Mouse (Mus musculus): ENCODE results near the gene Myo1e. TPM values are rescaled to one million over a fixed set of nuclear protein-coding genes. Genes with fewer than 3 reads are reported as not detected.

Myo1e gene
- polyA plus RNA-seq, 1 experiment from 2014 or later: 10.5 TPM

DNA sequence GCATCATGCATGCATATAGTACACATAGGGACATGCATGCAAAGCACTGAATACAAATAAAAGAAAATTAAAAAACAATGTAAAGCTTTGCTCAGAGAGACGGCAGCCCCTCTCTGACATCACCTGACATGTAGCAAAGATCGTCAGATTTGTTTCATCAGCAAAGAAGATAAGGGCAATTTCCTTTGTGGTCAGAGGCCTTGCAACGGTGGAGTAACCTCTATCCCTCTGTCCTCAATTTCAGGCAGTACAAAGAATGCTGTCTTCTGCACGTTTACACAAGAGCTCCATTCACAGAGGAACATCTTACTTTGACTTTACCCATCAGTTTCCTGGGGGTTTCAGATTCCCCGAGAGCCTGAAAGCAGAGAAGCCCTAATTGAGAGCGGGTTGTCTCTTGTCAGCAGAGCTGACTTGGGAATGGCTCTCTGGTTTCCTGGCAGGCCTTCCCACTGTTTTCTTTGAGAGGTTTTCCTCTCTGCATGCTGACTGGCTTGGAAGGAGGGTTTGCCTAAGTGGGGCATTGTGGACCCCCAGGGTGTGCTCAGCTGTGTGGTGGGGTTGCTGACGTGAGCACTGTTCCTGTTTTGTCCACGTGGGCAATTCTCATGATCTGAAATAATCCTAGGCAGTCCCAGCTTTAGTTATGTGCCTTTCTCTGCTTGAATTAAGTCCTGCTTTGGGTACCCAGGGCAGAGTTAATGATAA, 144.6 kb downstream of the Myo1e start:
- Histone ChIP-seq H3K4me3 (ENCODE audit: low read depth, low read length) (no peak overlapping the region), H3K4me2 (ENCODE audit: low read depth, low read length, severe bottlenecking) (no peak overlapping the region), H3K4me1 (replicated peaks; ENCODE audit: control insufficient read depth, insufficient read depth, low read length) (no peaks in the 10 kb centered on the region), H3K27me3 (ENCODE audit: control insufficient read depth, insufficient read depth, low read length) (no peaks in the 10 kb centered on the region), H3K27ac (ENCODE audit: low read depth, low read length) (no peak overlapping the region), H3K36me3 (ENCODE audit: control insufficient read depth, insufficient read depth, low read length) (no peaks in the 10 kb centered on the region), H3K9me3 (ENCODE audit: control insufficient read depth, low read length) (no peaks in the 10 kb centered on the region), H3K9ac (ENCODE audit: low read length) (no peak overlapping the region)
- ATAC-seq (replicated peaks; ENCODE audit: low FRiP score) (no peak), DNase-seq (ENCODE audit: low spot score) (no peak)
- WGBS: 49% methylated on average over 8 of the region's 8 CpGs

DNA sequence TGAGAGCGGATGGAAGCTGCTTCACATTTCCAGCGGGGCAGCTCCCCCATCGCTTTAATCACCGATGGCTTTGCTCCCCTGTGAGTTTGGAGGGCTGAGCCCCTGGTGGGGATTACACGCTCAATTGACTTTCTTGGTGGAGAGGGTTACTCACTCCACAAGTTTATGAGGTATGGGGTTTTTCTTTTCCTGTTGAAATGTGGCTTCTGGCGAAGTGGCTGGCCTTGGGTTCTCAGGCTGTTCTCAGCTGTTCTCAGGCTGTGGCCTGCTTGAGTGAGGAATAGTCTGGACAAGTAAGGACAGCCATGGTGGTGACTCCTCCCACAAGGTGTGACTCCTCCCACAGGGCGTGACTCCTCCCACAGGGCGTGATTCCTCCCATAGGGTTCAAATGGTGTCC, 149.1 kb downstream of the Myo1e start:
- Histone ChIP-seq H3K36me3 (ENCODE audit: control insufficient read depth, insufficient read depth, low read length) (no peaks in the 10 kb centered on the region), H3K4me3 (ENCODE audit: low read depth, low read length) (no peak overlapping the region)

DNA sequence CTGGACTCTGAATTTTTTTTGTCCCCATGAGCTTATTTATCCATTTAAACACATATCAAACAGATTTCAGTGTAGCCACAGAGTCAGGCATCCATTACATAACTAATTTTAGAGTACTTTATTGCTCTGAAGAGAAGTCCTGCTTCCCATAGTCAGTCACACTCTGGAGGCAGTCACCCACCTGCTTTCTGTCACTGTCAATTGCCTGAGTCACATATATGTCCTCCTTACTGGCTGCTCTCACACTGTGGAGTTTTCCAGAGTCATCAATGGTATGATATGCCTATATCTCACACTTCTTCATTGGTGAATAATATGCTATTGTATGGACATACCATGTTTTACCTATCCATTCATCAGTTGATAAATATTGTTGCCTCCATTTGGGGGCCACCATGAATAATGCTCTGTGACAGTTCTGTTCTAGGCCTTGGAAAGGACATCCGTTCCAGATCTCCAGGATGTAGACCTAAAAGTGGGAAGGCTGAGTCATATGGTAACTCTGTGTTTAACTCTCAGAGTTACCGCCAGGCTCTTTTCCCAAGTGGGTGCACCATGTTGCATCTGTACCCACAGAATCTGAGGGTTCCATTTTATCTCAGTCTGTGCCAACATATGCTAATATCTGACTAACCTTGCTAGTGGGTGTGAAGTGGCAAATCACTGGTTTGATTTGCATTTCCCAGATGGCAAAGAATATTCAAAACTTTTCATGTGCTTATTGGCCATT, 152.4 kb downstream of the Myo1e start:
- H3K27ac ChIP-seq (ENCODE audit: low read depth, low read length): no peak overlapping the region
- 95% methylated on average over 2 of the region's 2 CpGs for WGBS
- H3K4me2 ChIP-seq (ENCODE audit: low read depth, low read length, severe bottlenecking): no peak overlapping the region
- H3K9me3 ChIP-seq (ENCODE audit: control insufficient read depth, low read length): no peaks in the 10 kb centered on the region
- no peak overlapping the region for H3K9ac ChIP-seq (ENCODE audit: low read length)
- H3K27me3 ChIP-seq (ENCODE audit: control insufficient read depth, insufficient read depth, low read length): no peaks in the 10 kb centered on the region
- H3K36me3 ChIP-seq (ENCODE audit: control insufficient read depth, insufficient read depth, low read length): no peaks in the 10 kb centered on the region
- ATAC-seq (replicated peaks; ENCODE audit: low FRiP score) (no peak), DNase-seq (ENCODE audit: low spot score) (no peak)
- no peak overlapping the region for H3K4me3 ChIP-seq (ENCODE audit: low read depth, low read length)
- H3K4me1 ChIP-seq (replicated peaks; ENCODE audit: control insufficient read depth, insufficient read depth, low read length): no peaks in the 10 kb centered on the region

More for the DNA sequence above, 149.1 kb downstream of the Myo1e start:
- H3K4me1 ChIP-seq (replicated peaks; ENCODE audit: control insufficient read depth, insufficient read depth, low read length): no peaks in the 10 kb centered on the region
- no peak overlapping the region for H3K27ac ChIP-seq (ENCODE audit: low read depth, low read length)
- no peaks in the 10 kb centered on the region for H3K9me3 ChIP-seq (ENCODE audit: control insufficient read depth, low read length)
- DNase-seq (ENCODE audit: low spot score) (no peak), ATAC-seq (replicated peaks; ENCODE audit: low FRiP score) (no peak)
- H3K9ac ChIP-seq (ENCODE audit: low read length): no peak overlapping the region
- no peak overlapping the region for H3K4me2 ChIP-seq (ENCODE audit: low read depth, low read length, severe bottlenecking)
- no peaks in the 10 kb centered on the region for H3K27me3 ChIP-seq (ENCODE audit: control insufficient read depth, insufficient read depth, low read length)
- 32% methylated on average over 8 of the region's 8 CpGs for WGBS

DNA sequence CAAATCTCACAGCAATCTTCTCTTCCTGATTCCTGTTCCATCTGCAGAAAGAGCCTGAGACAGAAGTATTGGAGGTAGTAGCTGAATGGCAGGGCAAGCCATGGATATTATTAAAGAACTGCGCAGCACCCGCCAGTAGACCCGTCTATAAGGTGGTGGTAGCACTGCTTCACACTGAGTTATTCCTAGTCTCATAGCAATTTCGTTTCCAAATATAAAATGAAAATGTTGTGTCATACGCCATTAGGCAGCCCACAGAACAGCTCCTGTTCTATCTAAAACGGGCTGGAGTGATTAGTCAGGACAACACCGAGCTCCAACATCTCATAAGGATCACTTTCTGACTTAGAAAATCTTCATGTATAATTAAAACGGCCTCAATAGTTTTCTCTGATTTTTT, 157.6 kb downstream of the Myo1e start:
- ATAC-seq (replicated peaks; ENCODE audit: low FRiP score): no peak
- Histone ChIP-seq H3K27me3 (ENCODE audit: control insufficient read depth, insufficient read depth, low read length) (no peaks in the 10 kb centered on the region), H3K9me3 (ENCODE audit: control insufficient read depth, low read length) (no peaks in the 10 kb centered on the region), H3K36me3 (ENCODE audit: control insufficient read depth, insufficient read depth, low read length) (no peaks in the 10 kb centered on the region), H3K4me3 (ENCODE audit: low read depth, low read length) (no peak overlapping the region), H3K9ac (ENCODE audit: low read length) (no peak overlapping the region), H3K4me2 (ENCODE audit: low read depth, low read length, severe bottlenecking) (no peak overlapping the region), H3K4me1 (replicated peaks; ENCODE audit: control insufficient read depth, insufficient read depth, low read length) (no peaks in the 10 kb centered on the region), H3K27ac (ENCODE audit: low read depth, low read length) (no peak overlapping the region)
- no peak for DNase-seq (ENCODE audit: low spot score)
- WGBS: 93% methylated on average over 8 of the region's 8 CpGs

DNA sequence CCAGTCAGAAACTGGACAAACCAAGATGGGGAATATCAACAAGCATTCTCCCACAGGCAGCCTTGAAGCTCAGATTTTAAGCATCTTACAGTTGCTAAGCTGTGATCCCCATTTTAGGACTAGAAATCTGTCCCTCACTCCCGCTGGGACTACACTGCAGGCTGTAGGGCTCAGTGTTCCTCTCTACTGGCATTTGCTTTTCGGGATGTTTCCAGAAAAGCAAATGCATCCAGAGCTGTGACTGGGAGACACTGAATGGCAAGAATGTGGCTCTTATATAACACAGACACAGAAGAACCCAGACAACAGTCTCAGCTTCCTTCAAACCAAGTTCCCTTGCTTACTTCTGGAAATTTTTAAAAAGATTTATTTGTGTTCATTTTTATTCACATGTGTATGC, 158.8 kb downstream of the Myo1e start:
- 81% methylated on average over 2 of the region's 2 CpGs for WGBS
- DNase-seq (ENCODE audit: low spot score) (no peak), ATAC-seq (replicated peaks; ENCODE audit: low FRiP score) (no peak)
- H3K4me1 ChIP-seq (replicated peaks; ENCODE audit: control insufficient read depth, insufficient read depth, low read length): no peaks in the 10 kb centered on the region
- H3K9me3 ChIP-seq (ENCODE audit: control insufficient read depth, low read length): no peaks in the 10 kb centered on the region
- H3K36me3 ChIP-seq (ENCODE audit: control insufficient read depth, insufficient read depth, low read length): no peaks in the 10 kb centered on the region
- H3K4me3 ChIP-seq (ENCODE audit: low read depth, low read length): no peak overlapping the region
- H3K27me3 ChIP-seq (ENCODE audit: control insufficient read depth, insufficient read depth, low read length): no peaks in the 10 kb centered on the region
- H3K9ac ChIP-seq (ENCODE audit: low read length): no peak overlapping the region
- H3K4me2 ChIP-seq (ENCODE audit: low read depth, low read length, severe bottlenecking): no peak overlapping the region
- H3K27ac ChIP-seq (ENCODE audit: low read depth, low read length): no peak overlapping the region

DNA sequence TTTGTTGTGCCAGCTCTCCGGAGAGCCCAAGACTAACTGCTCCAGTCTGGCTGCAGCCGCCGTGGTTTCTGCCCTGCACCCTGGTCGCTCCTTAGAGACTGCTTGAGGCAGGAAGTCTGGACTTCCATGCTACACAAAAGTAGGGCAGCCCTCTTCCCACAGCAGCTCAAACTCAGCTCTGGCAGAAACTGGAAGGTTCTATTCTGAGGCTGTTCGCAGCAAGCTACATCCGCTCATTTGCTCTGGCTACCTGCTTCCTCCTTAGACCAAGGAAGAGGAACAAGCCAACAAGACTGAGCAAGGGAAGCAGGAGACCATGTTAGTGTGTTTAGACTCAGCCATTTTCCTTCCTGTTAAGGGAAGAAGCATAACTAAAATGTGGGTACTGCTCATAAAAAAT, 159.7 kb downstream of the Myo1e start:
- no peak overlapping the region for H3K27ac ChIP-seq (ENCODE audit: low read depth, low read length)
- 92% methylated on average over 6 of the region's 6 CpGs for WGBS
- no peak overlapping the region for H3K4me2 ChIP-seq (ENCODE audit: low read depth, low read length, severe bottlenecking)
- no peaks in the 10 kb centered on the region for H3K9me3 ChIP-seq (ENCODE audit: control insufficient read depth, low read length)
- H3K9ac ChIP-seq (ENCODE audit: low read length): no peak overlapping the region
- DNase-seq (ENCODE audit: low spot score): no peak
- ATAC-seq (replicated peaks; ENCODE audit: low FRiP score): no peak
- H3K36me3 ChIP-seq (ENCODE audit: control insufficient read depth, insufficient read depth, low read length): no peaks in the 10 kb centered on the region
- H3K27me3 ChIP-seq (ENCODE audit: control insufficient read depth, insufficient read depth, low read length): no peaks in the 10 kb centered on the region
- H3K4me3 ChIP-seq (ENCODE audit: low read depth, low read length): no peak overlapping the region
- H3K4me1 ChIP-seq (replicated peaks; ENCODE audit: control insufficient read depth, insufficient read depth, low read length): no peaks in the 10 kb centered on the region

DNA sequence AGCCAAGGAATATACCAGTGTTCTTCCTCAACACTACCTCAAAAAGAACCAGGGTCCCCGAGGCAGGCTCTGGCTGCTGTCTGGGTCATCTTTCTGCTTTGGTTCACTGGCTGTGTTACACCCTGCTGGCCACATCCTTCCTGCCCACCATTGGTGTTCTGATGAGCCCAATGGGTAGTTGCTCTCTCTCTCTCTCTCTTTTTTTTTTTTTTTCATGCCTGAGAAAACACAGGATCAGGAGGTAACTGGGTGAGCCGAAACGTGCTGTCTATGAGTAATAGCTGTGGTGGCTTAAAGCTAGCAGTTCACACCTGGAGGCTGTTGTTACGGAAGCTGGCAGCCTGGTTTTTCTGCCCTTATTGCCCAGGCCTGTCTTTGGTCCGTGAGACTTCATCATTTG, 164.5 kb downstream of the Myo1e start:
- no peaks in the 10 kb centered on the region for H3K27me3 ChIP-seq (ENCODE audit: control insufficient read depth, insufficient read depth, low read length)
- no peaks in the 10 kb centered on the region for H3K9me3 ChIP-seq (ENCODE audit: control insufficient read depth, low read length)
- H3K4me3 ChIP-seq (ENCODE audit: low read depth, low read length): no peak overlapping the region
- 75% methylated on average over 5 of the region's 5 CpGs for WGBS
- no peaks in the 10 kb centered on the region for H3K36me3 ChIP-seq (ENCODE audit: control insufficient read depth, insufficient read depth, low read length)
- ATAC-seq (replicated peaks; ENCODE audit: low FRiP score): no peak
- H3K9ac ChIP-seq (ENCODE audit: low read length): no peak overlapping the region
- no peaks in the 10 kb centered on the region for H3K4me1 ChIP-seq (replicated peaks; ENCODE audit: control insufficient read depth, insufficient read depth, low read length)
- H3K27ac ChIP-seq (ENCODE audit: low read depth, low read length): no peak overlapping the region
- H3K4me2 ChIP-seq (ENCODE audit: low read depth, low read length, severe bottlenecking): no peak overlapping the region
- DNase-seq (ENCODE audit: low spot score): no peak

DNA sequence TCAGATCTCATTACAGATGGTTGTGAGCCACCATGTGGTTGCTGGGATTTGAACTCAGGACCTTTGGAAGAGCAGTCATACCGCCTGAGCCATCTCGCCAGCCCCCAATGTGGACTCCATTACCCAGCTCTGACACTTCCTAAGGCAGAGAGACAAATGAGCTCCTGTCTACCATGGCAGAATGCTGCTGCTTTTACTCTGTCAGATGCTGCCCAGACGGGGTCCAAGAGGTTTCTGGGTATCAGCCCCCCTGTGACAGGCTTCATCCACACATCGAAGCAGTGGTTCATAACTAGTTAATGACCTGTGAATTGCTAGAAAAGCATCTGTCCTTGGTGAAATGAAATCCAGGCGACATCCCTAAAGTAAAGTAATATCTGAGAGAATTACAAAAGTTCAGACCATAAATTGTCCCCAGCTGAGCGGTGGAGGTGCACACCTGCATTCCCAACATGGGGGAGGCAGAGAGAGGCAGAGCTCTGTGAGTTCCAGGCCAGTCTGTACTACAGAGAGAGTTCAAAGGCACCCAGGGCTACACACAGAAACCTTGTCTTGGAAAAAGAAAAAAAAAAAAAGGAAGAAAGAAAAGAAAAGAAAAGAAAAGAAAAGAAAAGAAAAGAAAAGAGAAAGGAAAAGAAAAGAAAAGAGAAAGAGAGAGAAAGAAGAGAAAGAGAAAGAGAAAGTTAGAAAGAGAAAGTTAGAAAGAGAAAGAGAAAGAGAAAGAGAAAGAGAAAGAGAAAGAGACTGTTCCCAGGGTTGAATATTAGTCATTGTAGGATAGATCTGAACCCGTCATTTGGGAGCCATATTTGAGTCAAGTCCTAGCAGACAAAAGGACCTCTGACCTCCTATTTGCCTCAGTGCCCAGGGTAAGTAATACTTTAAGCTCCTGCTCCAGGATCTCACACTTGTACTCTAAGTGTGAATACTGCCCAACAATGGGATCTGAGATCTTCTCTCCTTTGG, 172.6 kb downstream of the Myo1e start:
- no peaks in the 10 kb centered on the region for H3K36me3 ChIP-seq (ENCODE audit: control insufficient read depth, insufficient read depth, low read length)
- no peak overlapping the region for H3K9ac ChIP-seq (ENCODE audit: low read length)
- ATAC-seq (replicated peaks; ENCODE audit: low FRiP score) (no peak), DNase-seq (ENCODE audit: low spot score) (no peak)
- 87% methylated on average over 7 of the region's 7 CpGs for WGBS
- H3K4me1 ChIP-seq (replicated peaks; ENCODE audit: control insufficient read depth, insufficient read depth, low read length): no peaks in the 10 kb centered on the region
- no peak overlapping the region for H3K4me2 ChIP-seq (ENCODE audit: low read depth, low read length, severe bottlenecking)
- no peaks in the 10 kb centered on the region for H3K27me3 ChIP-seq (ENCODE audit: control insufficient read depth, insufficient read depth, low read length)
- H3K4me3 ChIP-seq (ENCODE audit: low read depth, low read length): no peak overlapping the region
- H3K27ac ChIP-seq (ENCODE audit: low read depth, low read length): no peak overlapping the region
- H3K9me3 ChIP-seq (ENCODE audit: control insufficient read depth, low read length): no peaks in the 10 kb centered on the region

Data from forebrain, embryonic 11.5 days (tissue).